Mouse (Mus musculus) forebrain, embryonic 14.5 days (tissue): ENCODE data around the gene Prim2. TPM values are rescaled to one million over a fixed set of nuclear protein-coding genes. Genes with fewer than 3 reads are reported as not detected.
"Not testable (repeated sequence)": the region's sequence is repeated elsewhere in the genome, so short reads cannot be mapped to it uniquely, and the experiment has no call there.

ENCODE experiments used
- ATAC-seq: fragments of 200-750 bp; cut with Nextera tagmentation; 2 replicates; pipeline ENCODE4 v1.8.0; 2017; ENCODE audit warnings: mild to moderate bottlenecking, moderate library complexity
- DNase-seq: peaks from one replicate; pipeline ENCODE4 v3.0.0-alpha.2; 2015; ENCODE audit warnings: low spot score
- H3K27ac ChIP-seq: fragments of 300-500 bp; sonication (generic); 2 replicates; pipeline ENCODE4 v1.5.1; 2014; ENCODE audit warnings: low read depth, mild to moderate bottlenecking, control low read depth, low read length, moderate library complexity
- H3K27me3 ChIP-seq: fragments of 300-500 bp; sonication (generic); replicated peaks from 2 replicates; pipeline ENCODE4 v1.6.1; 2014; ENCODE audit warnings: low read length, control low read depth, mixed read lengths; ENCODE audit not compliant: control insufficient read depth, insufficient read depth
- H3K36me3 ChIP-seq: fragments of 300-500 bp; sonication (generic); 2 replicates; pipeline ENCODE4 v1.6.1; 2014; ENCODE audit warnings: low read length, control low read depth; ENCODE audit not compliant: control insufficient read depth, insufficient read depth
- H3K4me1 ChIP-seq: fragments of 300-500 bp; sonication (generic); 2 replicates; pipeline ENCODE4 v1.6.1; 2014; ENCODE audit warnings: antibody characterized with exemption, low read length, control low read depth; ENCODE audit not compliant: control insufficient read depth, insufficient read depth
- H3K4me2 ChIP-seq: fragments of 300-500 bp; sonication (generic); 2 replicates; pipeline ENCODE4 v1.6.1; 2014; ENCODE audit warnings: mild to moderate bottlenecking, control low read depth, low read length
- H3K4me3 ChIP-seq: fragments of 300-500 bp; sonication (generic); 2 replicates; pipeline ENCODE4 v1.5.1; 2014; ENCODE audit warnings: low read depth, low read length, control low read depth
- H3K9ac ChIP-seq: fragments of 300-500 bp; sonication (generic); 2 replicates; pipeline ENCODE4 v1.6.1; 2014; ENCODE audit warnings: mild to moderate bottlenecking, low read length, control low read depth, moderate library complexity
- H3K9me3 ChIP-seq: fragments of 300-500 bp; sonication (generic); replicated peaks from 2 replicates; pipeline ENCODE4 v1.6.1; 2016; ENCODE audit warnings: low read length, control low read depth, mixed read lengths; ENCODE audit not compliant: control insufficient read depth
- WGBS: fragments of 180-500 bp; shearing (Covaris S2); extraction: QIAGEN DNeasy Blood & Tissue Kit; methylation state at CpG from one replicate; pipeline ENCODE4 v1.1.7; 2014; 5-methylcytosine and 5-hydroxymethylcytosine counted together
- polyA plus RNA-seq: library from polyadenylated mRNA; unstranded; fragments of >200 nt; fragmentation: Nextera tagmentation; extraction: Ambion mirVana; gene quantifications from 2 replicates; pipeline ENCODE4 v1.2.1, GENCODE M21; 2014

The Prim2 gene
- polyA plus RNA-seq, 1 experiment from 2014 or later: 36.8 TPM

- H3K27me3 ChIP-seq: no peaks in the 10 kb centered on the region
- no peaks in the 10 kb centered on the region for H3K9me3 ChIP-seq
- no peak overlapping the region for H3K4me2 ChIP-seq
- ATAC-seq (peak; percentile 79), DNase-seq (peak; percentile 74)
- H3K4me3 ChIP-seq: no peak overlapping the region
- H3K27ac ChIP-seq: no peak overlapping the region
- no peak overlapping the region for H3K9ac ChIP-seq
- peaks cover 22% of the 10 kb centered on the region for H3K36me3 ChIP-seq
- WGBS: 60% methylated on average over 4 of the region's 4 CpGs
- no peaks in the 10 kb centered on the region for H3K4me1 ChIP-seq
These were observed 22.4 kb downstream of the Prim2 start for GRCm38 (mm10) chr1:33647173-33647572.

- Histone ChIP-seq H3K9me3 (no peaks in the 10 kb centered on the region), H3K4me3 (no peak overlapping the region), H3K9ac (peak overlapping the region; percentile 37; the same call in 1 of the 2 replicates), H3K4me1 (no peaks in the 10 kb centered on the region), H3K4me2 (no peak overlapping the region), H3K27me3 (no peaks in the 10 kb centered on the region), H3K27ac (peak overlapping the region; percentile 39; the same call in 1 of the 2 replicates), H3K36me3 (peaks cover 11% of the 10 kb centered on the region; the same call in 1 of the 2 replicates)
- ATAC-seq: no peak
- DNase-seq: peak; percentile 18
- 87% methylated on average over 1 of the region's 1 CpGs for WGBS
These were observed 23.9 kb downstream of the Prim2 start for GRCm38 (mm10) chr1:33645689-33646088.

GRCm38 (mm10) chr1:33641139-33641538, 28.5 kb downstream of the Prim2 start:
- WGBS: 81% methylated on average over 2 of the region's 2 CpGs
- H3K36me3 ChIP-seq: peaks cover 11% of the 10 kb centered on the region; the same call in 1 of the 2 replicates
- no peak overlapping the region for H3K9ac ChIP-seq
- no peaks in the 10 kb centered on the region for H3K4me1 ChIP-seq
- ATAC-seq (no peak), DNase-seq (peak; percentile 39)
- no peak overlapping the region for H3K4me2 ChIP-seq
- H3K9me3 ChIP-seq: 0 out of 2 replicates have a peak, but pooled peaks cover 2% of the 10 kb centered on the region
- H3K27ac ChIP-seq: no peak overlapping the region
- no peak overlapping the region for H3K4me3 ChIP-seq
- no peaks in the 10 kb centered on the region for H3K27me3 ChIP-seq

- Histone ChIP-seq H3K27me3 (no peaks in the 10 kb centered on the region), H3K27ac (no peak overlapping the region), H3K36me3 (peaks cover 11% of the 10 kb centered on the region; the same call in 1 of the 2 replicates), H3K9ac (no peak overlapping the region), H3K4me3 (no peak overlapping the region), H3K4me1 (no peaks in the 10 kb centered on the region), H3K9me3 (0 out of 2 replicates have a peak, but pooled peaks cover 2% of the 10 kb centered on the region), H3K4me2 (no peak overlapping the region)
- no peak for ATAC-seq
- no peak for DNase-seq
- 95% methylated on average over 5 of the region's 5 CpGs for WGBS
These were observed 29.5 kb downstream of the Prim2 start for GRCm38 (mm10) chr1:33640089-33640488.

- Histone ChIP-seq H3K36me3 (peaks cover 11% of the 10 kb centered on the region; the same call in 1 of the 2 replicates), H3K27ac (no peak overlapping the region), H3K9ac (no peak overlapping the region), H3K4me1 (no peaks in the 10 kb centered on the region), H3K4me3 (no peak overlapping the region), H3K4me2 (no peak overlapping the region), H3K9me3 (0 out of 2 replicates have a peak, but pooled peaks cover 2% of the 10 kb centered on the region), H3K27me3 (no peaks in the 10 kb centered on the region)
- WGBS: 91% methylated on average over 7 of the region's 7 CpGs
- ATAC-seq (no peak), DNase-seq (no peak)
These were observed 30.4 kb downstream of the Prim2 start for GRCm38 (mm10) chr1:33639234-33639633.

- 0 out of 2 replicates have a peak, but pooled peaks cover 2% of the 10 kb centered on the region for H3K9me3 ChIP-seq
- no peak overlapping the region for H3K27ac ChIP-seq
- no peak overlapping the region for H3K4me2 ChIP-seq
- H3K4me3 ChIP-seq: no peak overlapping the region
- no peak for ATAC-seq
- peaks cover 11% of the 10 kb centered on the region for H3K36me3 ChIP-seq
- 96% methylated on average over 14 of the region's 14 CpGs for WGBS
- H3K27me3 ChIP-seq: no peaks in the 10 kb centered on the region
- DNase-seq: no peak
- H3K9ac ChIP-seq: no peak overlapping the region
- no peaks in the 10 kb centered on the region for H3K4me1 ChIP-seq
These were observed 31.8 kb downstream of the Prim2 start for GRCm38 (mm10) chr1:33637827-33638226.

GRCm38 (mm10) chr1:33636421-33637195, 33.0 kb downstream of the Prim2 start:
- ATAC-seq: no peak
- 90% methylated on average over 10 of the region's 10 CpGs for WGBS
- DNase-seq: no peak
- no peak overlapping the region for H3K27ac ChIP-seq
- H3K36me3 ChIP-seq: peaks cover 11% of the 10 kb centered on the region
- no peaks in the 10 kb centered on the region for H3K27me3 ChIP-seq
- H3K4me2 ChIP-seq: no peak overlapping the region
- H3K9me3 ChIP-seq: 0 out of 2 replicates have a peak, but pooled peaks cover 2% of the 10 kb centered on the region
- no peaks in the 10 kb centered on the region for H3K4me1 ChIP-seq
- H3K4me3 ChIP-seq: no peak overlapping the region
- H3K9ac ChIP-seq: no peak overlapping the region

- H3K9me3 ChIP-seq, H3K4me1 ChIP-seq, DNase-seq, H3K27ac ChIP-seq, H3K9ac ChIP-seq, H3K4me2 ChIP-seq, H3K4me3 ChIP-seq, H3K27me3 ChIP-seq, ATAC-seq: not testable (repeated sequence)
- H3K36me3 ChIP-seq: peaks cover 23% of the 10 kb centered on the region
- 93% methylated on average over 1 of the region's 1 CpGs for WGBS
These were observed 38.5 kb downstream of the Prim2 start for GRCm38 (mm10) chr1:33631002-33631618.

- no peak for ATAC-seq
- Histone ChIP-seq H3K9ac (no peak overlapping the region), H3K4me3 (no peak overlapping the region), H3K27me3 (no peaks in the 10 kb centered on the region), H3K9me3 (no peaks in the 10 kb centered on the region), H3K4me2 (no peak overlapping the region), H3K4me1 (no peaks in the 10 kb centered on the region), H3K36me3 (peaks cover 26% of the 10 kb centered on the region), H3K27ac (no peak overlapping the region)
- 88% methylated on average over 6 of the region's 6 CpGs for WGBS
- DNase-seq: no peak
These were observed 41.8 kb downstream of the Prim2 start for GRCm38 (mm10) chr1:33627803-33628202.
